Mouse (Mus musculus): ENCODE data around the gene Zfp597. TPM values are rescaled to one million over a fixed set of nuclear protein-coding genes. Genes with fewer than 3 reads are reported as not detected.
A peak's percentile ranks its signal among the peaks of the same experiment; 100 is the strongest.

The Zfp597 gene
- polyA plus RNA-seq (2014; fragmentation: Nextera tagmentation; extraction: Ambion mirVana) = 7.2 and 8.1 TPM in 2 replicates

DNA sequence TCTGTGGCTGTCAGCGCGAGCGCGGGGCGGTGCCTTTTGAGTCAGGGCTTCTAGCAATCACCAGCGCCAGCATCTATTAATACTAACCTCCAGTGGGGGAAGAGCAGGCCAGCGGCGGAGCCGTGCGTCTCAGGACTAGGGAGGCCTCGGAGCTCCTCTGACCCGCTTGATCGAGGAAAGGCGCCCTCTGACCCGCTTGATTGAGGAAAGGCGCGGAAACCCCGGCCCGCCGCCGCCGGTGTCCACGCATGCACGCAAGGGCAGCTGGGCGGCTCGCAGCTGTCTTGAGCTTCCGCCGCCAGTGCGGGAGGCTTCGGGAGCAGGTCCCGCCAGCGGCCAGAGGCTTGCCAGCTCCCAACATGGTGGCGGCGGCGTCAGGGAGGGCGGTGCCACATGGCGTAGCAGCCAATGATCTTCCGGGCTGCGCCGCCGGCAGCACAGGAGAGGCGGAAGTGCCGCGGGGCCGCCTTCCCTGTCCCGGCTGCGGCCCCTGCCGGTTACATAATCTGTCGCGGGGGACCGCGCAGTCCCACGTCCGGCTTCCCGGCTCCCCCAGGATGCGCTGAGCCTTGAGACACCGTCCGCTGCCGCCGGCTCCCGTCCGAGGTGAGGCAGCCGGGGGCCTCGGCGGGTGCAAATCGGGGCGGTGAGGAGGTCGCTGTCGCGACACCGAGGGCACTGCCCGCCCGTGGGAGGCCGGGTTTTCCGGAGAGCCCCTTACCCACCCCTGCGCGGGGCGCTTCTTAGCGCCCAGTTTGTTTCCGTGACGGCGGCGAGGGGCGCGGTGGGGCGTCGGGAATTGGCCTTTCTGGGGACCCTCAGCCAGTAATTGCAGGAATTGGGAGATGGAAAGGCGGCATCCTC lies at the start of gene Zfp597, which contains the start of gene Gm20695:
Gene Zfp597, minus strand, starts transcription at position 361 of the 864 bp plus-strand sequence.
Gene Gm20695, plus strand, starts transcription at position 448 of the 864 bp plus-strand sequence.
- H3K36me3 ChIP-seq (ENCODE audit: control insufficient read depth, insufficient read depth, low read length) = no peaks in the 10 kb centered on the region
- ATAC-seq (ENCODE audit: low read depth) (peak; percentile 99), DNase-seq (ENCODE audit: low spot score) (peak; percentile 97)
- H3K9ac ChIP-seq (ENCODE audit: low read depth, low read length) = peak within 1 kb of the TSS; percentile 91
- H3K27ac ChIP-seq (replicated peaks; ENCODE audit: low read depth, low read length) = peak within 1 kb of the TSS; percentile 83
- H3K9me3 ChIP-seq (ENCODE audit: control insufficient read depth, low read length) = no peaks in the 10 kb centered on the region
- peak within 1 kb of the TSS; percentile 95 for H3K4me3 ChIP-seq (ENCODE audit: low read depth, low read length)
- peak within 1 kb of the TSS; percentile 71 for H3K4me2 ChIP-seq (ENCODE audit: low read depth, low read length)
- WGBS = under 1% methylated on average over 42 of the region's 88 CpGs
- H3K27me3 ChIP-seq (replicated peaks; ENCODE audit: control insufficient read depth, insufficient read depth, low read length) = no peaks in the 10 kb centered on the region
- H3K4me1 ChIP-seq (ENCODE audit: control insufficient read depth, insufficient read depth, low read length) = no peaks in the 10 kb centered on the region

DNA sequence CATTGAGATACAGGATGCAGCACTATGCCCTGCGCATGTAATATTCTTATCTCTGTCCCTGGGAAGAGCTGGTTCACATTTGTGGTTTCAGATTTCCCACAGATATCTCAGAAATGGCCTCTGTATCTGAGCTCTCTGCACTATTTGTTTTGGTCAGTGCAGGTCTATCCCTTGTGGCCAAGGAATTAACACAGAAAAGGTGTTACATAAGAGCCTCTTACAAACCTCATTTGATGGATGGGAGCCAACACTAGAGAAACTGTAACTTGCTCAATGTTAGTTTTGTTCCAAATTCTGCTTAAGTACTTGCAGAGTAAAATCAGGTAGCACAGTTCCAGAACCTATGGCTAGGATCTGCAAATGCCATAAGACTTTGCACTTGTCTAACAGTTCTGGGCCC lies 49.7 kb upstream of the Zfp597 start:
- H3K9me3 ChIP-seq (ENCODE audit: control insufficient read depth, low read length) = no peaks in the 10 kb centered on the region
- no peak overlapping the region for H3K9ac ChIP-seq (ENCODE audit: low read depth, low read length)
- peaks cover 70% of the 10 kb centered on the region for H3K36me3 ChIP-seq (ENCODE audit: control insufficient read depth, insufficient read depth, low read length)
- no peak for DNase-seq (ENCODE audit: low spot score)
- H3K27ac ChIP-seq (replicated peaks; ENCODE audit: low read depth, low read length) = no peak overlapping the region
- 94% methylated on average over 1 of the region's 1 CpGs for WGBS
- H3K4me3 ChIP-seq (ENCODE audit: low read depth, low read length) = no peak overlapping the region
- ATAC-seq (ENCODE audit: low read depth) = no peak
- no peak overlapping the region for H3K4me2 ChIP-seq (ENCODE audit: low read depth, low read length)
- H3K27me3 ChIP-seq (replicated peaks; ENCODE audit: control insufficient read depth, insufficient read depth, low read length) = no peaks in the 10 kb centered on the region
- H3K4me1 ChIP-seq (ENCODE audit: control insufficient read depth, insufficient read depth, low read length) = no peaks in the 10 kb centered on the region

DNA sequence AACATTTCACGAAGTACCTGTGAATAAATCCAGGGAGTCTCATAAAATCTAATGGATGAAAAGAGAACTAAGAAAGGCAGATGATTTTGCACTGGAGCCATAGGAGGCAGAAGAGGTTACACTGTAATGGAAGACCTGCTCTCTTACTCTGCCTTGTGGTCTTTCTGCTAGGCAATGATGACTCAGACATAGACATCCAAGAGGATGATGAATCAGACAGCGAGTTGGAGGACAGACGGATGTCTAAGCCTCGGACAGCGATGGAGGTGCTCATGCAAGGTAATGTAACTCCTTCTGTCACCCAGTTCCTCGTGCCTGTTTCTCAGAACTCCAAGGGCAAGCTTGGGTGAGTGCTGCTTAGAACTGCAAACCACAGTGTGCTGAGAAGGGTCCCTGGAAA lies 49.2 kb upstream of the Zfp597 start:
- Histone ChIP-seq H3K4me1 (ENCODE audit: control insufficient read depth, insufficient read depth, low read length) (no peaks in the 10 kb centered on the region), H3K4me2 (ENCODE audit: low read depth, low read length) (no peak overlapping the region), H3K36me3 (ENCODE audit: control insufficient read depth, insufficient read depth, low read length) (peaks cover 69% of the 10 kb centered on the region), H3K4me3 (ENCODE audit: low read depth, low read length) (no peak overlapping the region), H3K9me3 (ENCODE audit: control insufficient read depth, low read length) (no peaks in the 10 kb centered on the region), H3K9ac (ENCODE audit: low read depth, low read length) (no peak overlapping the region), H3K27ac (replicated peaks; ENCODE audit: low read depth, low read length) (no peak overlapping the region), H3K27me3 (replicated peaks; ENCODE audit: control insufficient read depth, insufficient read depth, low read length) (no peaks in the 10 kb centered on the region)
- DNase-seq (ENCODE audit: low spot score) (no peak), ATAC-seq (ENCODE audit: low read depth) (no peak)
- WGBS = 98% methylated on average over 6 of the region's 6 CpGs

DNA sequence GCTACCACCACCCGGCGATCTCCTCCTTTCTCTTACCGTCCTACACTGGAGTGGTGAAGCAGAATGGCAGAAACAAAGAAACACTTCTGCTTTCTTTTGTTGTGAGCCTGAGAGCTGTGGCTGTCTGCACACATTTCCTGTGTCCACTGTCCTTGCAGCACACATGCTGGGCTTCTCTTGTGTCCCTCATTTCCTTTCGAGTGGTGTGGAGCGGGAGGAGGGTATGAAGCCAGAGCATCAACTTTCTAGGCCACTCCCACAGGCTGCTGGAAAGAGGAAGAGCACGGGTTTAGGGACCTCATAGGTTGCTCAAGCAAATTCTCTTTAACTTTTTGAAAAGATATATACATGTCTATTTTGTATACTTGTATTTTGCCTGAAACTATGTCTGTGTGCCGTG lies 44.8 kb upstream of the Zfp597 start:
- Histone ChIP-seq H3K4me1 (ENCODE audit: control insufficient read depth, insufficient read depth, low read length) (0 out of 2 replicates have a peak, but pooled peaks cover 3% of the 10 kb centered on the region), H3K9me3 (ENCODE audit: control insufficient read depth, low read length) (no peaks in the 10 kb centered on the region), H3K4me2 (ENCODE audit: low read depth, low read length) (no peak overlapping the region), H3K27ac (replicated peaks; ENCODE audit: low read depth, low read length) (no peak overlapping the region), H3K27me3 (replicated peaks; ENCODE audit: control insufficient read depth, insufficient read depth, low read length) (no peaks in the 10 kb centered on the region), H3K4me3 (ENCODE audit: low read depth, low read length) (no peak overlapping the region), H3K36me3 (ENCODE audit: control insufficient read depth, insufficient read depth, low read length) (peaks cover 69% of the 10 kb centered on the region), H3K9ac (ENCODE audit: low read depth, low read length) (no peak overlapping the region)
- no peak for ATAC-seq (ENCODE audit: low read depth)
- peak; percentile 2 for DNase-seq (ENCODE audit: low spot score)
- WGBS = 81% methylated on average over 7 of the region's 7 CpGs

DNA sequence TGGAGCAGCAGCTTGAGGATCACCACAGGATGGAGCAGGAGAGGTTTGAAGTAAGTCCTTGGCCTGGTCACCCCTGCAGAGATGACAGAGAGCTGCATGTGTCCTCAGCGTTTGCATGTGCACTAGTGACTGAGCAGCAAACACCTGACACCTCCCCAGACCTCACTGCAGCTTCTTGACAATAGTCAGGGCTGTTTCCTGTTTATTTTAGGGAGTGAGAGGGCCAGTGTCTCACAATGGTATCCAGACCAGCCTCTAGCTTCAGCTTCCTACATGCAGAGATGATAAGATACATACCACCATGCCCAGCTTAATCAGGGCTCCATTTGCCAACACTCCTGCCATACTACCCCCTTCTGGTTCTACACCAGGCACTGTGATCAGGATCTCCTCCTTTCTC lies 44.2 kb upstream of the Zfp597 start:
- H3K27me3 ChIP-seq (replicated peaks; ENCODE audit: control insufficient read depth, insufficient read depth, low read length) = no peaks in the 10 kb centered on the region
- H3K27ac ChIP-seq (replicated peaks; ENCODE audit: low read depth, low read length) = no peak overlapping the region
- peaks cover 66% of the 10 kb centered on the region for H3K36me3 ChIP-seq (ENCODE audit: control insufficient read depth, insufficient read depth, low read length)
- no peak for DNase-seq (ENCODE audit: low spot score)
- no peaks in the 10 kb centered on the region for H3K9me3 ChIP-seq (ENCODE audit: control insufficient read depth, low read length)
- H3K4me3 ChIP-seq (ENCODE audit: low read depth, low read length) = no peak overlapping the region
- no peak overlapping the region for H3K4me2 ChIP-seq (ENCODE audit: low read depth, low read length)
- 56% methylated on average over 1 of the region's 1 CpGs for WGBS
- no peak overlapping the region for H3K9ac ChIP-seq (ENCODE audit: low read depth, low read length)
- no peak for ATAC-seq (ENCODE audit: low read depth)
- peaks cover 7% of the 10 kb centered on the region; the same call in 1 of the 2 replicates for H3K4me1 ChIP-seq (ENCODE audit: control insufficient read depth, insufficient read depth, low read length)

DNA sequence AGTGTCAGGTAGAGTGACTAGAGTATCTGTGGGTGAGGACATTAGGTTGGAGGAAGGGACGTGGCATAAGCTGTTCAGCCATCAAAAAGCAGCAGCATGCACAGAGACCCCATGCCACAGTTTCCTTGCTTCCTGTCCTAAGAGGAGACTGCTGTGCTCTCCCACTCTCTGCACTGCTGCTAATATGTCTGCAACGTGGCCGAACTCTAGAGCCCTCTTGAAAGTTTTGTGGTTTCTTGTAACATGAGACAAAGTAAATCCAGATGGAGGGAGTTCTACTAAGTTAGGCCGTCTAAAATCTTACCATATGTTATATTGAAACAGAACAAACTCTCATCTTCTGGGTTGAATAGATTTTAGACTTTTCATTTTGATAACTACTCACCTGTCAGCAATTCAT lies 39.6 kb upstream of the Zfp597 start:
- H3K9ac ChIP-seq (ENCODE audit: low read depth, low read length) = no peak overlapping the region
- H3K9me3 ChIP-seq (ENCODE audit: control insufficient read depth, low read length) = no peaks in the 10 kb centered on the region
- H3K27me3 ChIP-seq (replicated peaks; ENCODE audit: control insufficient read depth, insufficient read depth, low read length) = no peaks in the 10 kb centered on the region
- peak; percentile 92 for ATAC-seq (ENCODE audit: low read depth)
- DNase-seq (ENCODE audit: low spot score) = peak; percentile 91
- H3K4me2 ChIP-seq (ENCODE audit: low read depth, low read length) = no peak overlapping the region
- H3K4me3 ChIP-seq (ENCODE audit: low read depth, low read length) = no peak overlapping the region
- H3K4me1 ChIP-seq (ENCODE audit: control insufficient read depth, insufficient read depth, low read length) = peaks cover 7% of the 10 kb centered on the region; the same call in 1 of the 2 replicates
- peak overlapping the region; percentile 88 for H3K27ac ChIP-seq (replicated peaks; ENCODE audit: low read depth, low read length)
- peaks cover 74% of the 10 kb centered on the region for H3K36me3 ChIP-seq (ENCODE audit: control insufficient read depth, insufficient read depth, low read length)
- WGBS = 22% methylated on average over 4 of the region's 4 CpGs

DNA sequence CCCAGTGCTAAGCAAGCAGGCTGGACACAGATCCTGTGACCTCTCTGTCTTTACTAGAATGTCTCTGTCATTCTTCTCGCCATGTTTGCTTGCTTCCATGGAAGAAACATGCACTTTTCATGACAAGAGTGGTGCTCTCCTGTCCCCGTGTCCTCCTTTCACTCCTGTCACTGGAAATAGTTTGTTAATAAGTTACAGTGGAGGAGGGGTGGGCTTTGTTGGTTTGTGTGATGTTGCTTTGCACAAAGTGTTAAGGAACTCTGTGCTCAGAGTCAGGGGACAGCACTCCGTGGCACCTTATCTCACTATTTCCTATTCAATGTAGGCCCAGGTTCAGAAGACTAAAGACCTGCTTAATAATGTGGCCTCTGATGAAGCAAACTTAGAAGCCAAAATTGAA lies 39.2 kb upstream of the Zfp597 start:
- no peak for DNase-seq (ENCODE audit: low spot score)
- Histone ChIP-seq H3K27me3 (replicated peaks; ENCODE audit: control insufficient read depth, insufficient read depth, low read length) (no peaks in the 10 kb centered on the region), H3K4me3 (ENCODE audit: low read depth, low read length) (no peak overlapping the region), H3K4me2 (ENCODE audit: low read depth, low read length) (no peak overlapping the region), H3K27ac (replicated peaks; ENCODE audit: low read depth, low read length) (peak overlapping the region; percentile 88), H3K36me3 (ENCODE audit: control insufficient read depth, insufficient read depth, low read length) (peaks cover 72% of the 10 kb centered on the region), H3K4me1 (ENCODE audit: control insufficient read depth, insufficient read depth, low read length) (peaks cover 7% of the 10 kb centered on the region; the same call in 1 of the 2 replicates), H3K9ac (ENCODE audit: low read depth, low read length) (no peak overlapping the region), H3K9me3 (ENCODE audit: control insufficient read depth, low read length) (no peaks in the 10 kb centered on the region)
- no peak for ATAC-seq (ENCODE audit: low read depth)
- WGBS = 68% methylated on average over 3 of the region's 3 CpGs

DNA sequence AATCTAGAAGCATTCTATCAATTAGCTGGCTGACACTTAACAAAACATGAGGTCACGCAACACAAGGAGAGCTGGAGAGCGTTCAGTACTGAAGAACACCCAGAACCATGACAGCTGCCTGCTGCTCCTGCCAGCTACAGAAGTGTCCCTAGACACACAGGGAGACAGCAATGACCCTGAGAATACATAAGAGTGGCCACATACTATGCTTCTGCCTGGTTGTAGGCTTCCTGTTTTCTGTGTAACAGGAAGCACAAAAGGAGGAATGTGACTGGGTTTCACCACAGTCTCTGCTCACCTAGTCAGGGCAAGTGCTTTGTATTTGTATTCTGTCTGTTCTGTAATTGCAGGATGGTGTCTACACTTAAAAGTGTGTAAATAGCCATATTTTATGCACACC lies 36.4 kb upstream of the Zfp597 start:
- DNase-seq (ENCODE audit: low spot score) (no peak), ATAC-seq (ENCODE audit: low read depth) (no peak)
- H3K9ac ChIP-seq (ENCODE audit: low read depth, low read length) = no peak overlapping the region
- H3K4me1 ChIP-seq (ENCODE audit: control insufficient read depth, insufficient read depth, low read length) = peaks cover 7% of the 10 kb centered on the region; the same call in 1 of the 2 replicates
- H3K9me3 ChIP-seq (ENCODE audit: control insufficient read depth, low read length) = no peaks in the 10 kb centered on the region
- no peak overlapping the region for H3K4me3 ChIP-seq (ENCODE audit: low read depth, low read length)
- H3K36me3 ChIP-seq (ENCODE audit: control insufficient read depth, insufficient read depth, low read length) = peaks cover 66% of the 10 kb centered on the region
- H3K27me3 ChIP-seq (replicated peaks; ENCODE audit: control insufficient read depth, insufficient read depth, low read length) = no peaks in the 10 kb centered on the region
- no peak overlapping the region for H3K4me2 ChIP-seq (ENCODE audit: low read depth, low read length)
- no peak overlapping the region for H3K27ac ChIP-seq (replicated peaks; ENCODE audit: low read depth, low read length)
- 89% methylated on average over 2 of the region's 2 CpGs for WGBS

Data from embryonic facial prominence, embryonic 14.5 days (tissue).